Mouse (Mus musculus) testis, adult 2 months (tissue): ENCODE results near the gene Siae.

Source experiments
- CTCF ChIP-seq: fragments of 200-500 bp; IDR thresholded peaks from 2 replicates; pipeline ENCODE4 v1.5.1; 2012; ENCODE audit warnings: low read depth, mild to moderate bottlenecking, inconsistent platforms, low read length, moderate library complexity; ENCODE audit not compliant: control insufficient read depth, insufficient read depth, insufficient replicate concordance
- POLR2A ChIP-seq: fragments of 200-500 bp; IDR thresholded peaks from 2 replicates; pipeline ENCODE4 v1.6.1; 2012; ENCODE audit warnings: low read depth, mild to moderate bottlenecking, inconsistent platforms, low read length, moderate library complexity; ENCODE audit not compliant: control insufficient read depth

DNA sequence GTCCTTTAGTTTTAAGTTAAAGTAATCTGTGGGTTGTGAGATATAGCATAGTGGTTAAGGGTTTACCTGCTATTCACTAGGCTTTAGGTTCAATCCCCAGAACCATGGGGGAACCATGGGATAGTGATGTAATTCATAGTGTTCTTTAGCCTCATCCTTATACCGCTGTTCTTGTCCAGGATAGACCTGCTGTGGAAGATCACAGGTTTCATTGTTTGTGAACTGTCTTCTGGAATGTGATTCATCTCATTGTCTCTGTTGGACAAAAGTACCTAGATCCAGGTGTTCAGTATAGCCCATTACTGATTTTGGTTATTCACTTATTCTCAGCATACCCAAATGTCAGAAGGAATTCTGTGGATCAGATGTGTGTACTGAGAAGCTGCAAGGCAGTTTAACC is 71.8 kb downstream of the Siae start:
- TF ChIP-seq CTCF (no peak), POLR2A (no peak)
